Mouse (Mus musculus): ENCODE measurements at regions not wholly inside any gene's neighbourhood (a gene's known extent, or its start where the extent isn't known, plus 50 kb on each side); places are given as distances from the start of the nearest gene placed in this dataset.
A peak's percentile ranks its signal among the peaks of the same experiment; 100 is the strongest.

GRCm38 (mm10) chr2:147926861-147927260, 119.9 kb downstream of the Foxa2 start:
- DNase-seq: no peak

GRCm38 (mm10) chr2:147907341-147907740, 139.4 kb downstream of the Foxa2 start:
- DNase-seq: no peak

DNA sequence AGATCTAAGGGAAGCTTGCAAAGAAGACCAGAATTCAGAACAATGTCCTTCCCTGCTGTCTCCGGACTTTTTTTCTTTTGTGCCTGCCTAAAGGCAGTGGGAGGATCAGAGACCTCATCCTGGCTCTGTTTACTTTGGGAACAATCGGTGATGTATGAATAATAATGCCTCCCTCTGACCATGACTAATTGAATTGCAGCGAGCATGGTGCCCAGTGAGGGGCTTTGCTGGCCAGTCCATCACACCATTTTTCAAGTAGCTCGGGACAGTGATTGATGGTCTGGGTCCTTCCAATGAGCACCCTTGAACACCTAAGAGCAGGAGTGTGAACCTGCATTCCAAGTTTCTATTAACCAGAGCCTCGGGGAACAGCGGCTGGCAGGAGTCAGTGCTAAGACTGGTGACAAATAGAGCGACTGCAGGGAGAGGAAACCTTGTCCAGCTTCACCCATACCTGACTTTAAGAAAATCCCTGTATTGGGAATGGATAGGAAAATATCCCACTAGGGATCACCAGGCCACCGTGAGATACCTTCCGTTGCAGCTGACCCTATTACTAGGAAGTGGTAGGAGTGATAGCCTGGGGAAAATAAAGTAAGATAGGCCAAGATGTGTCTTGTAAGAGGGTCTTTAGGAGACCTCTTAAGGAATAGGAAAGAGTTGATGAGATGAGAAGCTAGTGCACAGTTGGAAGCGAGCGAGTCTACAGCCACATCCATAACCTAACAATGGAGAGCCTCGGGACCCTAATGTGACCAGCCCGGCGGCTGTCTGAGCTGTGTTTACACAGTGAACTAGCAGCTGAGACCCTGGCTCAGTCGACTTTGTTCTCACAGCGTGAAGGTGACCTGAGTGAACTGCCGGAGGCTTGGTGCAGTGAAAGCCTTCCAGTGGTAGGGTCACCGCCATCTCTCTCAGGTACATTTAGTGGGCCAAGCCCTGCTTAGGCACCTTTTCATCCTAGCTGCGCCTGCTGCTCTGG, 140.7 kb downstream of the Foxa2 start:
- DNase-seq: peak in 1 of 2 experiments; percentile 17

GRCm38 (mm10) chr2:147905118-147905517, 141.7 kb downstream of the Foxa2 start:
- peak in 1 of 2 experiments; percentile 6 for DNase-seq

- no peak for DNase-seq
Measured at GRCm38 (mm10) chr2:147899236-147899635, 147.5 kb downstream of the Foxa2 start.

GRCm38 (mm10) chr2:147895691-147896090, 151.1 kb downstream of the Foxa2 start:
- peak; percentile 65 to 70 for DNase-seq

DNA sequence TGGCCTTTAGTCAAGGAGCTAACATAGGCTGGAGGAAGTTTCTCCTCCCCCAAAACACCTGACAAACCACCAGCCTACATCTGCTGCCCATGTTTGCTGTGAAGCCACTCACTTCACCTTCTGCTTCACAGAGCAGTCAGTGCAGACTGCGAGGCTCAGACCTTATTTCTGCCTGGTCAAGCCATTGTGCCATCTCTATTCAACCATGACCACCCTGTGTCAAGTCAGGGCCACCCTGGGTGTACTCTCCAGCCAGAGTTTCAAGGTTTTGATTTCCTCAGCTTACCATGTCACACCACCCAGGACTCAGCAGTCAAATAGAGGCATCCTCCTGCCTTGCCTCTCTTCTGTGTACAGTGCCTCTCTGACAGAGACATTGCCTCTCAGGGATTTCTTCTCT, 152.6 kb downstream of the Foxa2 start:
- DNase-seq: no peak

DNA sequence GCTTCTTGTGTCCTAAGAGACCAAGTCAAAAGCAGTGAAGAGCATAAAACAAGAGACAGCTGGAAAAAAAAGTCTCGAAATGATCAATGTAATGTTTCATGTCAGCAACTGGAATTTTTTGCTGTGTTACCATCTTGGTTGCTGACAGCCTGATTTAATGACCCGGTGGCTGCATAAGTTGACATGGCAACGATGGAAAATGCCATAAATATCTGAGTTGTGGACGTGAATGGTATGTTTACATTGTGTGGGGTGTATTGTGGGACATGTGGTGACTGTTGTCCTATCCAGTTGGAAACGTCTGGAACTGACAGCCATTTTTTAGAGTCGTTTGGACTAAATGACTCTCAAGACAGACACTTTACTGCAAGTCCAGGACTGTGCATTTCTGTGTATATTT, 160.6 kb downstream of the Foxa2 start:
- DNase-seq: no peak

DNA sequence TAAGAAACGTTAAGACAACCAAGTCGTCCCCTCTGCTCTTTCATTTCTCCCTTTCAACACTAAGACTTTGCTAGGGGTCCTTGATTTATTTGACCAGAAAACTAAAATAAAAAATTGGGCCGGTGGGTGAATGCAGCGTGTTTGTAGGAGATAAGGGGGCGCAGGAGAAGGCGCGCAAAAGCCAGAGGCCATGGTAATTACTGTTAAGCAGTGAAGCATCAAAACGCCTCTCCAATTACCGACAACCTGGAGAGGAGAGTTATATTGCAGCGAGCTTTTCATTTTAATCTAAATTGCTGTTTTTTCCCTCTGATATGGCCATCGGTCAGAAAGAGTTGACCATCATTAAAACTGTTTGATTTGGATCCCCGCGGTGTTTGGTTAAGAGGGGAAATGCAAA, 168.9 kb downstream of the Foxa2 start:
- DNase-seq: no peak

DNA sequence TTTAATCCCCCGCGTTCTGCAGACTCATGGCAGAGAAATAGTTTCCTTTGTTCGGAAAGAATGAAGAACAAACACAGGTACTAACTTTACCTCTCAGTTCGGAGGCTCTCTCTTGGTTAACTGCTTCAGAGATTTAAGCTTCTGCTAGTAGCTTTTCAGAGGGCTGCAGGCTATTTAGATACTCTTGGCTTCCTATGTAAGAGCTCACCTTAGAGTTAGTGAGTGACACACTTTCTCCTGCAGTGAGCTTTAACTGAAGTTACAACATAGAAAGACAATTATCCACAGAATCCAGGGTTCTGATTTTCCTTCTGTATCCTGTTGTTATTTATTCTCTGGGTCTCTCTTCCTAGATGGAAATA, 169.2 kb downstream of the Foxa2 start:
- DNase-seq: no peak

GRCm38 (mm10) chr2:147876708-147877542, 169.8 kb downstream of the Foxa2 start:
- DNase-seq: peak; percentile 45 to 59

DNA sequence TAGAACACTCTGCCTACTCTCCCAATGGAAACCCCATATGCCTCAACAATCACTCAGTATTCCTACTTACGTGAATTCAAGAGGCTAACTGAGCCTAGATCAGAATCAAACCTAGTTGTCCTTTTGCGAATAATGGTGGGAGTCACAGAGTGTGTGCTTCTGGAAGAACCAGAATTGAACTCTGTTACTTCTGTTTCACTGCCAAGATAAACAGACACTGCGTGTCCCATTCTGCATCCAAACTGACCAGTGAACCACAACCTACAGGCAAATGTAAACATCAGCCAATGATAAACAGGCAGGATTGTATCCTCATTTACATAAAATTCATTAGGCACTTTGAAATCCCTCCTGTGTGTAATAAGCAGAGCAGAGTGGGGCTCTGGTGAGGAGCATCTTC, 173.8 kb downstream of the Foxa2 start:
- no peak for DNase-seq

DNA sequence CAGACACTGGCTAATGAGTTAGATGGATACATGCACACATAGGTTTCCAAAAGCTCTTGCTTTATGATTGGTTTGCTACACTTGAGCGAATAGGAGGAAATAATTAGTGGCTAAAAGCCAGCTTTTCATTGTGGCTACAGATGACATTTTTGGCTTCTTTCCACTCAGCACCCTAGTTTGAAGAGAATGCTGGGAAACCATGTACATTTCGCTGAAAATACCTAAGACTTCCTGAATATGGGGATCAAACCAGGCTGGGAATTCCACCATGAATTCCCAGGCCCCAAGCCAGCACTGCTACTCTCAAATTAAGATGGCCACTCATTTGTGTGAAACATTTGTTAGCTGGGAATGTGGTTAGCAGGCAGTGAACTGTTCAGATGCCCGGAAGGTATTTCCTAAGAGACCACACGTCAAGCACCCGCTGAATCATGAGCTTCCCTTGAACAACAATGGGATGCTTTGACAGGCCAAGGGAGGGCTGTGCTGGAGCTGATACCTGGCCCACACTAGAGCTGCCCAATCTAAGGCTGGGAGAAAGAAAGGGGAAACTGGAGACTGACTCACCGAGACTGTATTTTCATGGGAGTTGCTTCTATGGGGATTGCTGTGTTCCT, 195.5 kb downstream of the Foxa2 start:
- DNase-seq: peak; percentile 3 to 12

- DNase-seq: peak; percentile 74 to 78
Measured at GRCm38 (mm10) chr2:147846968-147847749, 199.6 kb downstream of the Foxa2 start.

GRCm38 (mm10) chr2:147845256-147845655, 201.5 kb downstream of the Foxa2 start:
- no peak for DNase-seq

- DNase-seq: no peak
Measured at GRCm38 (mm10) chr2:147840936-147841335, 205.8 kb downstream of the Foxa2 start.

- no peak for DNase-seq
Measured at GRCm38 (mm10) chr2:147838613-147839012, 208.2 kb downstream of the Foxa2 start.

DNA sequence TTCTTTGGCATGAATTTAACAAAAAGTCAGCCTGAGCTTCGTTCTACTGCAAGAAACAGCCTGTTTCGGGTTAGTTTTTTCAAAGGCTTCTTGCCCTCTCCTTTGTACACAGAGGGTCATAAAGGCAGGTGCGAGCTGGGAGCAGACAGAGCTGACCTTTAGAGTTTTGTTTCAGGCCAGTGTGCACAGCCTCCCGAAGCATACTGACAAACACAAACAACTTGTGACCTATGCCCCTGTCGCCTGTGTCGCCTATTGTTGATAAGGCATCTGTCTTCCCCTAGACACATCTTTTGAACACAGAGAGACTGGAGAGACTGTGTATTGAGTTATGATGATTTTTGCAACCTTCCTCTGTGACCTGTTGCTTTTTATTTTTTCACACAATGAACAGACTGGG, 216.2 kb downstream of the Foxa2 start:
- no peak for DNase-seq

- no peak for DNase-seq
Measured at GRCm38 (mm10) chr2:147816951-147817350, 229.8 kb downstream of the Foxa2 start.

GRCm38 (mm10) chr2:147814231-147814630, 232.5 kb downstream of the Foxa2 start:
- no peak for DNase-seq

- no peak for DNase-seq
Measured at GRCm38 (mm10) chr2:147813516-147813915, 233.3 kb downstream of the Foxa2 start.

DNA sequence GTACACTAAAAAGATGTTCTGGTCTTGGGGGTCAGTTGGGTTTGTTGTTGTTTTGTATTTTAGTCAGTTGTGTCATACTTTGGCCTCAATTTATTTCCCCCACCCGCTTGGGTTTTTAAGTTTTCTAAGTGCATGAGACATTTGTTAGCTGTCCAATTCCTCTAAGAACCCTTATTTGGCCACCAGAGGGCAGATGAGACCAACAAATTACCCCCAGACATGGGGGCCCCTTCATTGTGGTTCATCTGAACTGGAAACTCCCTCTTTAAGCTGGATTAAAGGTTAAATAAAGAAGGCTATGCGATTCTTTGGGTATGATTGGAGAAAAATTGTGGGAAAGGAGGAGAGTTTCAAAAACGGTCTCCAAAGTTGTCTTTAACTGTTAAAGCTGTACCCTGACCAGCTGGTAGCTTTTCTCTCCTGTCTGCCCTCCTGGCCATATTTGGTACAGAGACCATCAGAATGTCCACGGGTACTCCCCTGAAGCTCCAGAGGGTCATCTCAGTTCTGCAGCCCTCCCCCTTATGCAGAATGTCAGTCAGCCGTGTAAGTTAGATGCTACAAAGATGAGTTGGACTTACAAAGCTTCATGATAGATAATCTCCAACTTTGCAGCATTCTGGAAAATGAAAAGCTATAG, 238.6 kb downstream of the Foxa2 start:
- peak; percentile 68 to 76 for DNase-seq
